Mouse (Mus musculus): Measurements from ENCODE around the gene Rpp25. TPM values are rescaled to one million over a fixed set of nuclear protein-coding genes. Genes with fewer than 3 reads are reported as not detected.

Gene Rpp25
- polyA plus RNA-seq, 1 experiment from 2014 or later = 0.89 TPM

Other genes starting within 250 kb of the Rpp25 start
- 21.5 and 24.4 TPM in 2 replicates for gene 1700017B05Rik, start 241.4 kb upstream of the Rpp25 start, polyA plus RNA-seq (2015; fragmentation: Nextera tagmentation; extraction: Ambion mirVana)
- gene Ppcdc, start 63.9 kb upstream of the Rpp25 start, polyA plus RNA-seq (2015; fragmentation: Nextera tagmentation; extraction: Ambion mirVana) = 26.1 and 28.1 TPM in 2 replicates
- gene Scamp5, start 36.0 kb upstream of the Rpp25 start, polyA plus RNA-seq (2015; fragmentation: Nextera tagmentation; extraction: Ambion mirVana) = 16.3 and 16.5 TPM in 2 replicates
- gene Cox5a, start 17.2 kb downstream of the Rpp25 start, polyA plus RNA-seq (2015; fragmentation: Nextera tagmentation; extraction: Ambion mirVana) = 450 and 454 TPM in 2 replicates
- 27.3 and 28.2 TPM in 2 replicates for gene Fam219b, start 33.5 kb downstream of the Rpp25 start, polyA plus RNA-seq (2015; fragmentation: Nextera tagmentation; extraction: Ambion mirVana)
- 47.9 and 50.5 TPM in 2 replicates for gene Mpi, start 48.7 kb downstream of the Rpp25 start, polyA plus RNA-seq (2015; fragmentation: Nextera tagmentation; extraction: Ambion mirVana)
- 82.8 and 84.6 TPM in 2 replicates for gene Scamp2, start 56.9 kb downstream of the Rpp25 start, polyA plus RNA-seq (2015; fragmentation: Nextera tagmentation; extraction: Ambion mirVana)
- gene Ulk3, start 85.4 kb downstream of the Rpp25 start, polyA plus RNA-seq (2015; fragmentation: Nextera tagmentation; extraction: Ambion mirVana) = 22.7 and 28.5 TPM in 2 replicates
- gene Cplx3, start 102.3 kb downstream of the Rpp25 start, polyA plus RNA-seq (2015; fragmentation: Nextera tagmentation; extraction: Ambion mirVana) = not detected in 2 replicates
- gene Lman1l, start 116.7 kb downstream of the Rpp25 start, polyA plus RNA-seq (2015; fragmentation: Nextera tagmentation; extraction: Ambion mirVana) = not detected in 2 replicates
- 35.9 and 36.1 TPM in 2 replicates for gene Csk, start 149.6 kb downstream of the Rpp25 start, polyA plus RNA-seq (2015; fragmentation: Nextera tagmentation; extraction: Ambion mirVana)
- not detected in 2 replicates for gene Cyp1a2, start 179.7 kb downstream of the Rpp25 start, polyA plus RNA-seq (2015; fragmentation: Nextera tagmentation; extraction: Ambion mirVana)
- gene Cyp1a1, start 183.9 kb downstream of the Rpp25 start, polyA plus RNA-seq (2015; fragmentation: Nextera tagmentation; extraction: Ambion mirVana) = 0.43 and 0.53 TPM in 2 replicates
- gene Edc3, start 204.5 kb downstream of the Rpp25 start, polyA plus RNA-seq (2015; fragmentation: Nextera tagmentation; extraction: Ambion mirVana) = 32.4 and 33.2 TPM in 2 replicates